In the genomic region with DNA sequence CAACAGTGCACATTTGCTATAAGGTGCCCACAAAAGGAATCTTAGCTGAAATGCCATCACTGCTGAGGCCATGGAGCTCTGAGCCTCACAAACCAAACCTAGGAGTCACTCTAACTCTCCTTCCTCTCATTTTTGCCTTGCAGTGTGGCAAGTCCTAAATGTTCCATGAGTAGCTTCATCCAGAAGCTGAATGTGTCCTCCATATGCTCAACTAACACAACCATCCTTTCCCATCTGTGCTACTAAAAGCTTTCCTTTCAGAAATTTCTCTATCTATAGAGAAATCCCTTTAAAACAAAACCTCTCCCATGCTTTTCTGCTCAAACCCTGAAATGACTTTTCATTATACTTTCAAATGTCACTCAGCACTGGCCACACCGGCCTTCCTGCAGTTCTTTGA, we compare ENCODE assay signal across 23 mouse cellular contexts. TPM values are rescaled to one million over a fixed set of nuclear protein-coding genes. Genes with fewer than 3 reads are reported as not detected.
DNase-seq lines count a peak whose midpoint lies in the region; ATAC-seq and TF ChIP-seq lines count a peak whose summit lies in the region.
"Had no signal": no experiment of that assay in that cellular context is flagged by ENCODE, and none has a peak within 500 bp of the region (broad histone marks: within the 10 kb centered on the region; RNA-seq: fewer than 3 reads in every experiment).

No protein-coding gene starts in this region.

- peaks cover 71% of the 10 kb centered on the region for H3K36me3 ChIP-seq in forebrain, postnatal 0 days (ENCODE audit: insufficient read depth)
- peaks cover 46% of the 10 kb centered on the region for H3K36me3 ChIP-seq in forebrain, embryonic 16.5 days (ENCODE audit: control insufficient read depth, insufficient read depth)

- 79% methylated on average over 1 of the region's 1 CpGs for WGBS in forebrain, postnatal 0 days
- WGBS in forebrain, embryonic 16.5 days, result 82% methylated on average over 1 of the region's 1 CpGs

- no peak overlapping the region for H3K9ac ChIP-seq in forebrain, postnatal 0 days
- H3K9ac ChIP-seq in forebrain, embryonic 16.5 days (replicated peaks; ENCODE audit: low read depth, low read length), result no peak overlapping the region
- H3K9ac ChIP-seq: heart, embryonic 12.5 days; heart, embryonic 15.5 days; hindbrain, embryonic 13.5 days had no signal

- H3K27ac ChIP-seq in forebrain, postnatal 0 days (ENCODE audit: low read depth, low read length), result peak overlapping the region; percentile 45; the same call in 1 of the 2 replicates
- no peak overlapping the region for H3K27ac ChIP-seq in forebrain, embryonic 16.5 days (ENCODE audit: low read length)
- H3K27ac ChIP-seq in layer of hippocampus, adult 2 months, result peak overlapping the region; percentile 52; the same call in 1 of the 2 replicates
- H3K27ac ChIP-seq in left cerebral cortex, adult 2 months, result peak overlapping the region; percentile 25; the same call in 1 of the 2 replicates
- H3K27ac ChIP-seq: heart, embryonic 15.5 days; hindbrain, embryonic 10.5 days; hindbrain, embryonic 13.5 days had no signal

- no peak overlapping the region for H3K4me3 ChIP-seq in forebrain, postnatal 0 days (ENCODE audit: low read depth, low read length)
- H3K4me3 ChIP-seq in forebrain, embryonic 16.5 days (replicated peaks; ENCODE audit: low read length), result no peak overlapping the region
- no peak overlapping the region for H3K4me3 ChIP-seq in layer of hippocampus, adult 2 months
- no peak overlapping the region for H3K4me3 ChIP-seq in left cerebral cortex, adult 2 months
- H3K4me3 ChIP-seq: heart, embryonic 12.5 days; heart, embryonic 15.5 days; hindbrain, embryonic 10.5 days; hindbrain, embryonic 13.5 days had no signal

- H3K9me3 ChIP-seq in forebrain, postnatal 0 days (ENCODE audit: low read length), result no peaks in the 10 kb centered on the region
- no peaks in the 10 kb centered on the region for H3K9me3 ChIP-seq in forebrain, embryonic 16.5 days (ENCODE audit: control insufficient read depth, low read length)
- H3K9me3 ChIP-seq: heart, embryonic 12.5 days; heart, embryonic 15.5 days; hindbrain, embryonic 10.5 days; hindbrain, embryonic 13.5 days had no signal

- no peaks in the 10 kb centered on the region for H3K4me1 ChIP-seq in forebrain, postnatal 0 days (ENCODE audit: insufficient read depth)
- H3K4me1 ChIP-seq in forebrain, embryonic 16.5 days (replicated peaks; ENCODE audit: control insufficient read depth, insufficient read depth, low read length), result no peaks in the 10 kb centered on the region
- H3K4me1 ChIP-seq: heart, embryonic 12.5 days; heart, embryonic 15.5 days; hindbrain, embryonic 10.5 days; hindbrain, embryonic 13.5 days had no signal

- H3K27me3 ChIP-seq in forebrain, postnatal 0 days (ENCODE audit: insufficient read depth, low read length), result no peaks in the 10 kb centered on the region
- no peaks in the 10 kb centered on the region for H3K27me3 ChIP-seq in forebrain, embryonic 16.5 days (replicated peaks; ENCODE audit: control insufficient read depth, insufficient read depth, low read length)
- H3K27me3 ChIP-seq: heart, embryonic 12.5 days; heart, embryonic 15.5 days; hindbrain, embryonic 13.5 days had no signal

- DNase-seq in forebrain, postnatal 0 days, result peak; percentile 17
- peak; percentile 46 for DNase-seq in layer of hippocampus, adult 2 months (ENCODE audit: low spot score in 2 of 2)
- no peak for DNase-seq in layer of hippocampus, postnatal 36 days
- no peak for DNase-seq in left cerebral cortex, adult 2 months (ENCODE audit: extremely low spot score in 1 of 2, low spot score in 2 of 2)
- DNase-seq in left cerebral cortex, postnatal 36 days (ENCODE audit: low spot score in 2 of 2), result no peak
- DNase-seq: adrenal gland, adult 8-10 months; adrenal gland, postnatal 25 days; cerebellum, adult 18-20 months; cerebellum, adult 9-10 months; cerebellum, postnatal 14 days; gastrocnemius, postnatal 25 days; heart, adult 18-20 months; heart, postnatal 10 days; heart, postnatal 36 days had no signal

- H3K4me2 ChIP-seq in forebrain, postnatal 0 days (ENCODE audit: low read depth), result no peak overlapping the region
- no peak overlapping the region for H3K4me2 ChIP-seq in forebrain, embryonic 16.5 days (ENCODE audit: low read length)
- H3K4me2 ChIP-seq: heart, embryonic 12.5 days; heart, embryonic 15.5 days; hindbrain, embryonic 13.5 days had no signal

- ATAC-seq in forebrain, postnatal 0 days, result peak; percentile 62
- no peak for ATAC-seq in forebrain, embryonic 16.5 days
- ATAC-seq in erythroid progenitor cell, adult 5-6 weeks (replicated peaks; ENCODE audit: low FRiP score, poor library complexity, severe bottlenecking), result no peak
- ATAC-seq: activated CD4-positive, CD25-positive, alpha-beta regulatory T cell, adult 4 months; forebrain, embryonic 14.5 days; hindbrain, embryonic 16.5 days had no signal

- TF ChIP-seq CTCF in forebrain, postnatal 0 days (IDR thresholded peaks at IDR 0.05; ENCODE audit: low read depth), result no peak
- TF ChIP-seq CTCF in layer of hippocampus, adult 2 months (conservative IDR thresholded peaks at IDR 0.05), result no peak
- no peak for TF ChIP-seq CTCF in left cerebral cortex, adult 2 months (IDR thresholded peaks at IDR 0.05)

- intact Hi-C loops in left cerebral cortex, adult 2 months (cut with DNase I), result no loop called here
- intact Hi-C loops in left cerebral cortex, postnatal 36 days (cut with DNase I), result no loop called here

RNA-seq across cellular contexts. Expression of a gene that starts 26.2 kb away (rescaled TPM):
- total RNA-seq in forebrain, postnatal 0 days (2014; rRNA removed), result 128 and 358 TPM in 2 replicates
- polyA plus RNA-seq in forebrain, postnatal 0 days (2015; fragmentation: Nextera tagmentation; extraction: Ambion mirVana), result 660 and 891 TPM in 2 replicates
- polyA plus RNA-seq in forebrain, embryonic 16.5 days (2015; fragmentation: Nextera tagmentation; extraction: Ambion mirVana), result 587 and 670 TPM in 2 replicates
- total RNA-seq in layer of hippocampus, adult 2 months (2021), result 100 to 1,000 TPM; 247 to 255 TPM
- total RNA-seq in layer of hippocampus, postnatal 36 days (2021), result 100 to 1,000 TPM; 261 to 262 TPM
- 100 to 1,000 TPM; 251 to 253 TPM for total RNA-seq in left cerebral cortex, adult 2 months (2021)
- 100 to 1,000 TPM; 224 to 255 TPM for total RNA-seq in left cerebral cortex, postnatal 36 days (2021)
- 226 and 288 TPM in 2 replicates for total RNA-seq in erythroid progenitor cell, adult 5-6 weeks (2015; ENCODE audit: low replicate concordance)
- total RNA-seq in erythroid progenitor cell, adult 5-6 weeks (2017; ENCODE audit: low replicate concordance), result 201 and 298 TPM in 2 replicates

RNA-seq across cellular contexts. Expression of a gene that starts 26.5 kb away (rescaled TPM):
- total RNA-seq in forebrain, postnatal 0 days (2014; rRNA removed), result 80.0 and 92.4 TPM in 2 replicates
- polyA plus RNA-seq in forebrain, postnatal 0 days (2015; fragmentation: Nextera tagmentation; extraction: Ambion mirVana), result 167 and 170 TPM in 2 replicates
- 147 and 150 TPM in 2 replicates for polyA plus RNA-seq in forebrain, embryonic 16.5 days (2015; fragmentation: Nextera tagmentation; extraction: Ambion mirVana)
- total RNA-seq in layer of hippocampus, adult 2 months (2021), result 10 to 100 TPM; 88.5 to 92.8 TPM
- 100 to 1,000 TPM in 1 of 2 experiments, 10 to 100 TPM in 1; 92.9 to 106 TPM for total RNA-seq in layer of hippocampus, postnatal 36 days (2021)
- 100 to 1,000 TPM; 106 to 108 TPM for total RNA-seq in left cerebral cortex, adult 2 months (2021)
- 100 to 1,000 TPM in 1 of 2 experiments, 10 to 100 TPM in 1; 98.6 to 106 TPM for total RNA-seq in left cerebral cortex, postnatal 36 days (2021)
- total RNA-seq in erythroid progenitor cell, adult 5-6 weeks (2015; ENCODE audit: low replicate concordance), result 31.9 and 56.6 TPM in 2 replicates
- total RNA-seq in erythroid progenitor cell, adult 5-6 weeks (2017; ENCODE audit: low replicate concordance), result 33.6 and 47.9 TPM in 2 replicates

RNA-seq across cellular contexts. Expression of a gene that starts 33.7 kb away (rescaled TPM):
- 28.3 and 36.2 TPM in 2 replicates for total RNA-seq in forebrain, postnatal 0 days (2014; rRNA removed)
- 19.6 and 23.9 TPM in 2 replicates for polyA plus RNA-seq in forebrain, postnatal 0 days (2015; fragmentation: Nextera tagmentation; extraction: Ambion mirVana)
- 40.7 and 43.1 TPM in 2 replicates for polyA plus RNA-seq in forebrain, embryonic 16.5 days (2015; fragmentation: Nextera tagmentation; extraction: Ambion mirVana)
- 10 to 100 TPM; 36.2 to 42.5 TPM for total RNA-seq in layer of hippocampus, adult 2 months (2021)
- total RNA-seq in layer of hippocampus, postnatal 36 days (2021), result 10 to 100 TPM; 33.2 to 39.0 TPM
- total RNA-seq in left cerebral cortex, adult 2 months (2021), result 10 to 100 TPM; 30.3 to 31.1 TPM
- total RNA-seq in left cerebral cortex, postnatal 36 days (2021), result 10 to 100 TPM; 24.1 to 37.1 TPM
- 10.1 and 19.8 TPM in 2 replicates for total RNA-seq in erythroid progenitor cell, adult 5-6 weeks (2015; ENCODE audit: low replicate concordance)
- 29.3 and 31.5 TPM in 2 replicates for total RNA-seq in erythroid progenitor cell, adult 5-6 weeks (2017; ENCODE audit: low replicate concordance)

RNA-seq across cellular contexts. Expression of a gene that starts 34.3 kb away (rescaled TPM):
- total RNA-seq in forebrain, postnatal 0 days (2014; rRNA removed), result 0.43 and 1.4 TPM in 2 replicates
- 0.38 and 0.64 TPM in 2 replicates for polyA plus RNA-seq in forebrain, postnatal 0 days (2015; fragmentation: Nextera tagmentation; extraction: Ambion mirVana)
- 1.7 and 2.3 TPM in 2 replicates for polyA plus RNA-seq in forebrain, embryonic 16.5 days (2015; fragmentation: Nextera tagmentation; extraction: Ambion mirVana)
- total RNA-seq in layer of hippocampus, adult 2 months (2021), result under 1 TPM; 0.47 to 0.69 TPM
- total RNA-seq in layer of hippocampus, postnatal 36 days (2021), result under 1 TPM; 0.51 to 0.65 TPM
- under 1 TPM; 0.32 to 0.70 TPM for total RNA-seq in left cerebral cortex, adult 2 months (2021)
- under 1 TPM; 0.57 to 0.67 TPM for total RNA-seq in left cerebral cortex, postnatal 36 days (2021)
- total RNA-seq in erythroid progenitor cell, adult 5-6 weeks (2015; ENCODE audit: low replicate concordance), result 0.72 TPM in 1 of 2 replicates, not detected in the other
- 0.13 TPM in 1 of 2 replicates, not detected in the other for total RNA-seq in erythroid progenitor cell, adult 5-6 weeks (2017; ENCODE audit: low replicate concordance)

Comparison
In these comparisons a context has a peak if more than half of its experiments do, and no peak if none do; other contexts are left out.
1. DNase-seq: peak in forebrain, postnatal 0 days (single experiment) and layer of hippocampus, adult 2 months (2 of 2); none in layer of hippocampus, postnatal 36 days (0 of 2), left cerebral cortex, adult 2 months (0 of 2) and left cerebral cortex, postnatal 36 days (0 of 2).